Mouse (Mus musculus) liver, postnatal 0 days (tissue): ENCODE measurements around the gene Mier3.

Source experiments
- CTCF ChIP-seq: sonication (generic); IDR thresholded peaks from 2 replicates; pipeline ENCODE4 v1.5.1; 2016; ENCODE audit warnings: antibody characterized with exemption, low read depth
- EP300 ChIP-seq: IDR thresholded peaks from 2 replicates; pipeline ENCODE4 v1.6.1; 2016; ENCODE audit warnings: antibody characterized with exemption, low read depth, mild to moderate bottlenecking

GRCm38 (mm10) chr13:111640319-111640718 lies 40.5 kb upstream of the Mier3 start:
- TF ChIP-seq CTCF = no peak
- peak; percentile 58; the same call in 1 of the 2 replicates for TF ChIP-seq EP300
